Mouse (Mus musculus) brain, embryonic 18.5 days (tissue): ENCODE data around the gene Tcirg1.

Source experiments
- DNase-seq: peaks from one replicate; pipeline ENCODE4 v3.0.0-alpha.2; 2012; ENCODE audit warnings: low read depth, low spot score

Gene Tcirg1

GRCm38 (mm10) chr19:3898952-3899351 lies 8.0 kb downstream of the Tcirg1 start:
- DNase-seq, result no peak

DNA sequence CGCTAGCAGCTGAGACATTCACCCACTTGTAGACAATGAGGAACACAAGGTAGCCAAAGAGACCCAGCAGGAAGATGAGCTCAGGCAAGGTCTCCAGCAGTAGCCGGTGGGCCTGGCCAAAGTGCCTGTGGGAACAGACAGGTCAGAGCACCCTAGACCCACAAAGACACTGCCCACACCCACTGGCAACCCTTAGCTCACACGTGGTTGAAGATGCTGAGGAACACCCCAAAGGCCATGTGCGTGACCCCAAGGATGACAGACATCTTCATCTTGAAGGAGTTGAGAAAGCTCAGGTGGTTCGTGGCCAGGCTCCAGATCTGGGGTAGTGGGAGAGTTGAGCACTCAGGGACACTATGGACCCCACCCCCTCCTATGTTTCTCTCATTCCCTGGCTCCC lies 9.4 kb downstream of the Tcirg1 start:
- DNase-seq, result no peak

- DNase-seq, result no peak
Observed at GRCm38 (mm10) chr19:3896208-3896607, 10.7 kb downstream of the Tcirg1 start.

DNA sequence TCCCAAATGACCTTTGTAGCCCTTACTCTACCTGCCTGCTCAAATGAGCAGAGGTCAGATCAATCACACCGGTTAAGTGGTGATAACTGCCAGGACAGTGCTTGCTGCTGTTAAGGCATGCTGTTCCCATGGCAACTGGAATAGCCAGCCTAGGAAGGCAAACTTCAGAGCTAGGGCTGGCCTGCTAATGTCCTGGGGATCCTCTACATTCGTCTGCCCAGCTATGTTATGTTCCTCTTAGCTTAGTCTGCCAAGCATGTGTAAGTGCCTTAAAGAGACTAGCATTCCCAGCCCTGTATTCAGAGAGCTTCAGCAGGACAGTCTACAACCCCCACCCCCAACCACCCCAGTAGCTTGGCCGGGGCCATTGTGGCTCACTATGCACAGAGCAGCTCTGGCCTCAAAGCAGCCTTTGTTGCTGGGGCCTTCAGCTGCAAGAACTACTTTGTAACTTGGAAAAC lies 11.7 kb downstream of the Tcirg1 start:
- no peak for DNase-seq

DNA sequence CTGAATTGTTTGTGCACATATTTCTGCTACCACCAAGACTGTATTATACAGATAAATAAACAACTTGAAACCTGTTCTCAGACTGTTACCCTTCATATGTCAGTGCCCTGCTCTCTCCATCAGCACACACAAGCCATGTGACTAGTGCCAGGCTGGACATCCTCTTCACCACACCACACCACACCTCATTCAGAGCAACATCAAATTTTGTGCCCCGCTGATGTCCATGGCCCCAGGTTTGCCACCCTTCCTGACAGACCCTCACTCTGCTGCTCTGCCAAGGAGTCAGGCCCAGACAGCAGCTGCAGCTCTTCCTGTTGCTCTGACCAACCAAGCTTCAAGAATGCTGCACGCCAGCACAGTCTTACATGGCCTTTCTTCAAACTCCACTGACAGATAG lies 12.6 kb downstream of the Tcirg1 start:
- no peak for DNase-seq

- DNase-seq, result no peak
Observed at GRCm38 (mm10) chr19:3893545-3894116, 13.3 kb downstream of the Tcirg1 start.

GRCm38 (mm10) chr19:3890181-3890580 lies 16.8 kb downstream of the Tcirg1 start:
- DNase-seq, result no peak

DNA sequence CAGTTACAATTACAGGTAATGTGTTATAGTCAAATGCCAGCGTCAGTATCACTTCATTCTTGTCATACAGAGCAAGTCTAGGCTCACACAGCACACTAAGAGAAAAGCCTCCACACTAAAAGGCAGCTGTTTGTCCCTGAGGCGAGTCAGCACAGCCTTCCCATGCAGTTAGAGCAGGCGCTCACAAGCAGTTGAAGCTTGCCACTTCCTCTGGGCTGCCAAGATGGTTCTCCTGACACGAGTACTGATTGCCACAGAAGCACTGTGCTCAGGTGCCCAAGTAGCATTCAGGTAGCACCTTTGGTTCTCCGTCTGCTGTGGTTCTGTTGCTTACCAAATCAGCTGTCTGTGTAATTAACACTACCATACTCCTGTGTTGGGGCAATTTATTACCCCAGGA lies 17.8 kb downstream of the Tcirg1 start:
- DNase-seq, result no peak

DNA sequence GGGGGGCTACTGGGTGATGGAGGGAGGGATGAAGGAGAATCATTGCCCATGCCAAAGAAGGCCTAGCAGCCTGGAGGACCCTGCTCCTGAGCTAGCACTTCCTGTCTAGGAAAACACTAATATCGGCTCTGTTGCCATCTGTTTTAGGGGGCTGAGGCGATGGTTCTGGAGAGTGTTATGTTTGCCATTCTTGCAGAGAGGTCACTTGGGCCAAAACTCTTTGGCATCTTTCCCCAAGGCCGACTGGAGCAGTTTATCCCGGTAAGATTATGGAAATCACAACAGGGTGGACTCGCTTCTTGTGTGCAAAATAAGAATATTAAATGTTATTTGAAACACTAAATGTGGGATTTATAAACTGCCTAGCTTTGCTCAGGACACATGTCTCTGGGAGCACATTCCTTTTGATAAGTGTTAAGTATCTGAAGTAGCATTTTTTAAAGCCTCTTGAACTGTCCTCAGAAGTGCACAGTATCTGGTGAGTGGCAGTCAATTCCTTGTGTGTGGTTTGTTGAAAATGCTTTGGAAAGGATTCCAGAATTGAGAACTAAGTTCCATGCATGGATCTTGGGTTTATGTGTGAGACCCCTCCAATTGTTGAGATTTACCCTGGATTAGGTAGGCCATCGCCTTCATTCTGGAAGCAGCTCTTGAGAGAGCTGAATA lies 22.5 kb downstream of the Tcirg1 start:
- no peak for DNase-seq

DNA sequence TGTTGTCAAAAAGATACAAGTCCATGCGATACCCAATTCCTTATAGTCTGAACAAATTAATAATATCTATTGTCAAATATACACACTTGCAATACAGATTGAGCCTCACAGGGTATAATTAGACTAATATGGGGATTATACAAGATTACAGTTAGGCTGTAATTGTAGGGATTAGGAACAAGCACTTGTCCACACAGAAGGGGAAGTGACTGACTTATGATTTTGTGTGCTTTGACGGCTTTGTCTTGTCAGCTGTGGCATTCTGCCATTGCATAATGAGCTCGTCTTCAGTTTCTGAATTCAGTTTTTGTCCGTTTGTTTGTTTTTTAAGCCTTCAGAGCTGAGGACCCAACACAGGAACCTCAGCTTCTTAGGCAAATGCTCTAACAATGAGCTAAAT lies 24.7 kb downstream of the Tcirg1 start:
- no peak for DNase-seq

- DNase-seq, result no peak
Observed at GRCm38 (mm10) chr19:3880054-3880848, 26.7 kb downstream of the Tcirg1 start.

GRCm38 (mm10) chr19:3875045-3875444 lies 31.9 kb downstream of the Tcirg1 start:
- no peak for DNase-seq

DNA sequence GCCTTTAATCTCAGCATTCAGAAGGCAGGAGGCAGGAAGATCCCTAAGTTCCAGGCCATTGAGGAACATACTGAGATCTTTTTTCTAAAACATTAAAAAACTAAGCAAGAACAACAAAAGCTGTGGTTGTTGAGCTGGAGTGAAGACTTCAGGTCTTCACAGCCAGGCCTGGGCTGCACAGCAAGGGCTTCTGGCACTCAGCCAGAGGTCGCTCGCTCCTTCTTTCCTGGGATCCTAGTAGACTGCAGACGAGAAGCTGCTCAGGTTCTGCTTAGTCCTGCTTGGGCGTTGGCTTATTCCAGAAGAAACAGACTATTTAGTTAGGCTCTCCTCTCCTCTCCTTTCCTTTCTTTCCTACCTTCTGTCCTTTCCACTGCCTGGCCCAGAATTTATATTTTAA lies 34.6 kb downstream of the Tcirg1 start:
- no peak for DNase-seq

DNA sequence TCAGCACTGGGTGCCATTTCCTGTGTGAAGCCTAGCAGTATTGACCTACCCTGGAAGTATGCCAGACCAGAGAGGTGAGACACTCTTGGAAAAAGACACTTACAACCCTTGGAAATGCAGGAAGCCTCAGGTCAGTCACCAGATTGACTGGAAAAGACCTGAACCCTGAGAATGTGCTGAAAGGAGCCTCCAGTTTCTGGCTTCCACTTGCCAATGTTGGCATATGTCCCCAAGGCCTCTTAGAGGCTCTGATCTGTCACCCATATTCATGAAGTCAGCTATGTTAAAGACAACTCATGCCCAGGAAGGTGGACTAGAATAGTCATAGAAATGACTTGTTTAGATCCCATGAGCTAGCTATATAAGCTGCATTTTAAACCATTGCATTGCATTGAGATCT lies 35.5 kb downstream of the Tcirg1 start:
- no peak for DNase-seq

DNA sequence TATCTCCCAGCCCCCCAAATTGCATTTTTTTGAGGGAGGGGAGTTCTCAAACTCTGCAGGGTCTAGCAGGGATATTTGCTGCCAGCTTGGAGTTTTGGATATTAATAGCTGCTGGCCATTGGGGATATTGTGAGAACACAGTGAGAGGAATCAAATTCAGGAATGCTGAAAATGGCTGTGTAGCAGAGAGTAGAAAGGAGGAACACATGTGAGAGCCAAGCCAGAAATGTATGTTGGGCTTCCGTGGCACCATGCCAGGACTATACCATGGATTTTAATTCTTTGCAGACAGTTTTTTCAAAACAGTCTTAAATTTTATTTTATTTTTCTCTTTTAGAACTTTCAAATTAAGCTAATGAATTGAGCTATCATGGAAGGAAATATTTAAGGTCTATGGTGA lies 38.6 kb downstream of the Tcirg1 start:
- no peak for DNase-seq

DNA sequence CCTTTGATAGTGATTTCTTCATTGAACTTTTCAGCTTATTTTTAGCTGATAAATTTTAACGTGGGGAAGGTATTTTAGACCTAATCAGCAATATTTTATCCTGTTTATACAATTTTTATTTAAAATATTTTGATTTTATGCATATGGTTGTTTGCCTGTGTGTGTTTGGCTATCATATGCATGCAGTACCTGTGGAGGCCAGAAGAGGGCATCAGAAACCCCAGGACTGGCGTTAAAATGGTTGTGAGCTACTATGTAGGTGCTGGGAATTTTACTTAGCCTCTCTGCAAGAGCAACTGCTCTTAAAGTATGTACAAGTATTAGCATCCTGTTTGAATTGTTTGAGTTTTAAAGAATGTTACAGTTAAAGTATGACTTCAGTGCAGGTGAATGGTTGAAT lies 42.0 kb downstream of the Tcirg1 start:
- no peak for DNase-seq

DNA sequence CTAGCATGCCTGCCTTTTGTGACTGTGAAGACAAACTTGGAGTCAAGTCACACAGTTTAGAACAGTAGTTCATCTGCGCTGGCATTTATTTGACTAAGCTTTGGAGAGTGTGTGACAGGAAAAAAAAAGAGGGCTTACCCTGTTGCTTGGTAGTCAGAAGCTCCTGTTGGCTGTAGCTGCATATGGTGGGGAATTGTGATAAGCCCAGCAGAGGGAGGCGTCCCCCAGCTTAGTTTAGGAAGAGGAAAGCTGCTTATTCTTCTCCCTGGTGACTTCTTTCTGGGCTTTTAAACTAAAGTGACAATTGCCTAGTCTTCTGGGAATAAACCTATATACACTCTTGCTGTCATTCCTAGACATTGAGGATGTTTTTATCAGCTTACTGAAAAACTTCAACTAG lies 44.2 kb downstream of the Tcirg1 start:
- DNase-seq, result no peak

DNA sequence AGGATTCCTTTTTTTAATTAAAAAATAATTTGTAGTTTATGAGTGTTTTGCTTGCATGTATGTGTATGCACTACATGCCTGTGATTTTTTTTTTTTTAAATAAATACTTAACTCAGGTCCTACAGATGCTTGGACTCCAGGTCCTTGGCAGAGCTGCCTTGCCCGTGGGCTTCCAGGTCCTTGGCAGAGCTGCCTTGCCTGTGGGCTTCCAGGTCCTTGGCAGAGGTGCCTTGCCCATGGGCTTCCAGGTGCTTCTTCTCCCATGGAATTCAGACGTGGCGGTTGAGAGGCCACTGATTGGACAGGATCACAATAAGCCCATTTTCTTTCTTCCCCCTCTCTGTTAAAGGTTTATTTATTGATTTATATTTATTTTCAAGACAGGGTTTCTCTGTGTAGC lies 49.7 kb downstream of the Tcirg1 start:
- DNase-seq, result no peak

- no peak for DNase-seq
Observed at GRCm38 (mm10) chr19:3855601-3856000, 51.3 kb downstream of the Tcirg1 start.

- DNase-seq, result no peak
Observed at GRCm38 (mm10) chr19:3855091-3855490, 51.8 kb downstream of the Tcirg1 start.

DNA sequence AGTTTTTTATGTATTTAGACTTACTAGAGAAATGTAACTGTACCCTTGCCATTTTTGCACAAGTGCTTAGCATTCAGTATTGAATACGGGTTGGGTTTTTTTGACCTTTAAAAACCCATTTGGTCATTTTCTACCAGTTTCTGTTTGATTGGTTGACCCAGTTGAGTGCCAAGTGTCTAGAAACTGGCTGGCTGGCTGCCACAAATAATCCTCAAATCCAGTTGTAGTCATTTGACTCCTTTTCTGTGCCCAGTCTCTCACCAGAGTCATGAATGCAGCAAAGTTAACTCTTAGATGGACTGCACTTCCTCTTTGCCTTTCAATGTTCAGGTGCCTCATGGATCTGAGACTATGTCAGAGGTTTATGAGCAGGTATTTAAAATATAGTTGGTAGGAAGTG lies 53.0 kb downstream of the Tcirg1 start:
- DNase-seq, result no peak

DNA sequence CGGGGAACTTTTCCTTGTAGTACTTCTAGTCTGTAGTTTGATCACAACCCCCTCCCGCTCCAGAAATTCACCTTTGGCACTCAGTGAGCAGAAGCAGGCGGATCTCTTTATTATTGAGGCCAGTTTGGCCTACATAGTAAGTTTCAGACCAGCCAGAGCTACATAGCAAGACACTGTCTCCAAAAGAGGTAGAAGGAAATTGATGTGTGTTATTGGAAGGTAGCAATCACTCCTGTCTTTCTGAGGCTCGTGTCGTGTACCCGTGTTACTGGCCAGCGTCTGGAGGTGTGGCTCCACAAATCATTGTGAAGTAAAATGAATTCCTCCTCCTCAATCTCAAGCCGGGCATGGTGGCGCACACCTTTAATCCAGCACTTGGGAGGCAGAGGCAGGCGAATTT lies 53.8 kb downstream of the Tcirg1 start:
- DNase-seq, result no peak
